Mouse (Mus musculus) embryo, embryonic 10 days (tissue): ENCODE results near the gene Gm4553.
"Not testable (repeated sequence)": the region's sequence is repeated elsewhere in the genome, so short reads cannot be mapped to it uniquely, and the experiment has no call there.

ENCODE experiments used
- DNase-seq: peaks from one replicate; pipeline ENCODE4 v3.0.0-alpha.2; 2015; ENCODE audit warnings: low spot score

Gene Gm4553

DNA sequence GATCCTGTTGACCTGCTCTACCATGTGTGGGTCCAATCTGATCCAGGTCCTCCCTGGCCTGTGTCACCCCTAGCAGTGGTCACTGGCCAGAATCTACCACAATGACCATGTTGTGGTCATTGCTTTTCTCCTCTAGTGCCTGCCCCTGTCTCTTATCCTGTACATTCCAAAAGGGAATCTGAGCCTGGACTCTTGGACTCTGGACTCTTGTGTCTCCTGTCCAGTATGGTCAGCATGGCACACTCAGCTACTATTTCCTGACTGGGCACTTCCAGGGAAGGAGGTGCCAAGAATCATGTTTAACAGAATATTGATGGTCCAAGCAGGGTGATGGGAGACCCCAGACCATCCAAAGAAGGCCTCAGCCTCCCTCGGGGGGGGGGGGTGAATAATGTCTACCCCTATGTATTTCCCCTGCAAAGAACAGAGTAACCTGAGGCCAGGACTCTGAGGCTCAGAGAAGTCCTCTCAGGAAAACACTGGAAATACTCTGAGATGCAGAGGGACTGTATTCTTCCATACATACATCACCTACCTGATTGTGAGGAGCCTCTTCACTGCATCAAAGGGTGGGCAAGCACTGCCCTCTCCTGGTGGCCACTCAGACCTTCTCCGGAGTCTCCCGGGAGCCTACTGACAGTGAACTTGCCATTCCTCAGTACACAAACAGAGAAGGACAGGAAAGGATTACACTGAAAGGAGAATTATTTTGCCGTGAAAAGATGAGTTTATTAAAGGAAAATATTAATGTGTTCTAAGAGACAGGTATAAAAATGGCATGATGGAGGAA lies 31.1 kb downstream of the Gm4553 start:
- peak; percentile 28 for DNase-seq

DNA sequence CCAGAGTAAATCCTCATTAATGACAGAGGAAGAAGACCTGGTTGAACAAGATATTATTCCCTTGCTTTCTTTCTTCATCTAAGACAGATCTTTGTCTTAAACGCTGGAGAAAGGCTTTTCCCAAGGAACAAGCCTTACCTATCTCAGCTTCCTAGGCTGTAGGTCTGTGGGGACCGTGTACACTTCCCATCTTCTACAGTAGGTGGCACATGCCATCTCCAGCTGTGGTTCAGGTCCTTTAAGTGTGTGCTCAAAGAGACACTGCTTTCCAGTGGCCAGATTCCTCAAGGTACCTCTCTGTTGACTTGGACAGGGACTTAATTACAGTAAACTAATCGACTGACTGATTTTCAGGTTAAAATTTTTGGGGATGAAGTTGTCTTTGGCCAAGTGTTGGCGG lies 36.7 kb downstream of the Gm4553 start:
- no peak for DNase-seq

DNA sequence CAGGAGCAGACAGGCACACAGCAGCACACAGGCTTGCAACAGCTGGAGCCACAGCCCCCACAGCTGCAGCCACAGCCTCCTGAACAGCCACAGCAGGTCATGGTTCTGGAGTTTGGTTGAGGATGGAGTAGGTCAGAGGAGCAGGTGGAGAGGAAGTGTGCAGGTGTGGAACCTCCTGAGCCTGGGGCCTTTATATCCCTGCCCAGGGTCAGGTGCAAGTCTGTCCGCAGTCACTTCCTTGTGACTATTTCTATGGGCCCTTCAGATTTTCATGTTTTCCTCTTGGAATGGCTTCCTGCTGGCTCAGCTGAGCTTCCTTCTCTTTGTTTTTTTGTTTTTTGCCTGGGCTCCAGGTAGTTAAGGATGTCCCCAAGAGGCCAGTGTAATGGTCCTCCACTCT lies 44.9 kb downstream of the Gm4553 start, which contains the start of gene Gm45618:
TSS of gene Gm45618 (minus strand) at position 101 of the 400 bp plus-strand sequence.
- not testable (repeated sequence) for DNase-seq

DNA sequence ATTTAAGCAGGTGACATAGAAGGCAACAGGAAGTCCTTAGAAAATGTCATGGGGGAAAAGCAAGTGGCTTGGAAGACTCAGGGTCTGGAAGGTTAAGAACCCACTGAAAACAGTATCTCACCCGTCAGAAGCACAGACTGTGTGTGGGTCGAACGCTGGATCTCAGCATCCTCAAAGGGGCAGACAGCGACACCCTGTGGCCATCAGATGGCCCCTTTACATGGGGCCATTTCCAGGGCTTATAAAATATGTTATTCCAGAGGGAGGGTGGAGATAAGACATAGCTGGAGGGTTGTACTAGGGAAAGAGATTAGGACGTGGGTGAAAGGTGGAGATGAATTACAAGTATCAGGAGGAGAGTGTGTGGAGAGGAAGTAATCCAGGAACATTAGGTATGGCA lies 45.9 kb downstream of the Gm4553 start:
- DNase-seq = peak; percentile 62
